Mouse (Mus musculus) heart, embryonic 14.5 days (tissue): ENCODE results near the gene Gm45208. TPM values are rescaled to one million over a fixed set of nuclear protein-coding genes. Genes with fewer than 3 reads are reported as not detected.
A peak's percentile ranks its signal among the peaks of the same experiment; 100 is the strongest.
"Not testable (repeated sequence)": the region's sequence is repeated elsewhere in the genome, so short reads cannot be mapped to it uniquely, and the experiment has no call there.

ENCODE experiments used
- ATAC-seq: fragments of 200-750 bp; cut with Nextera tagmentation; 2 replicates; pipeline ENCODE4 v1.8.0; 2017; ENCODE audit warnings: low read depth, moderate TSS enrichment; ENCODE audit not compliant: insufficient number of reproducible peaks, insufficient read depth, low FRiP score
- H3K27ac ChIP-seq, 2 experiments: fragments of 200-500 bp in 1 of 2; fragments of 300-500 bp in 1 of 2; sonication (generic) in 1 of 2; replicated peaks in 1 of 2; 2 replicates each; pipeline ENCODE4 v1.5.1; 2012 to 2014; ENCODE audit warnings: low read depth in 2 of 2, low read length in 2 of 2, control low read depth in 1 of 2, mild to moderate bottlenecking in 1 of 2, mixed read lengths in 1 of 2; ENCODE audit not compliant: control insufficient read depth in 1 of 2, insufficient read depth in 1 of 2
- H3K27me3 ChIP-seq: fragments of 300-500 bp; sonication (generic); 2 replicates; pipeline ENCODE4 v1.6.1; 2014; ENCODE audit warnings: mild to moderate bottlenecking, low read length, control low read depth; ENCODE audit not compliant: control insufficient read depth, insufficient read depth
- H3K36me3 ChIP-seq: fragments of 300-500 bp; sonication (generic); 2 replicates; pipeline ENCODE4 v1.6.1; 2014; ENCODE audit warnings: mild to moderate bottlenecking, control low read depth, low read length, mixed read lengths; ENCODE audit not compliant: control insufficient read depth, insufficient read depth
- H3K4me1 ChIP-seq, 2 experiments: fragments of 200-500 bp in 1 of 2; fragments of 300-500 bp in 1 of 2; sonication (generic) in 1 of 2; 2 replicates each; pipeline ENCODE4 v1.6.1; 2012 to 2014; ENCODE audit warnings: low read length in 2 of 2, control low read depth in 1 of 2, mixed read lengths in 1 of 2; ENCODE audit not compliant: control insufficient read depth in 2 of 2, insufficient read depth in 2 of 2
- H3K4me2 ChIP-seq: fragments of 300-500 bp; sonication (generic); 2 replicates; pipeline ENCODE4 v1.6.1; 2014; ENCODE audit warnings: mild to moderate bottlenecking, low read length
- H3K4me3 ChIP-seq, 2 experiments: fragments of 200-500 bp in 1 of 2; fragments of 300-500 bp in 1 of 2; sonication (generic) in 1 of 2; 2 replicates each; pipeline ENCODE4 v1.5.1; 2012 to 2014; ENCODE audit warnings: low read length in 2 of 2, mild to moderate bottlenecking in 2 of 2, control low read depth in 1 of 2, low read depth in 1 of 2, moderate library complexity in 1 of 2; ENCODE audit not compliant: control insufficient read depth in 1 of 2, insufficient read depth in 1 of 2
- H3K9ac ChIP-seq: fragments of 300-500 bp; sonication (generic); 2 replicates; pipeline ENCODE4 v1.6.1; 2014; ENCODE audit warnings: mild to moderate bottlenecking, low read length
- H3K9me3 ChIP-seq: fragments of 300-500 bp; sonication (generic); 2 replicates; pipeline ENCODE4 v1.6.1; 2016; ENCODE audit warnings: low read length, control low read depth; ENCODE audit not compliant: control insufficient read depth
- WGBS: fragments of 180-500 bp; shearing (Covaris S2); extraction: QIAGEN DNeasy Blood & Tissue Kit; methylation state at CpG from one replicate; pipeline ENCODE4 v1.1.7; 2014; 5-methylcytosine and 5-hydroxymethylcytosine counted together
- polyA plus RNA-seq: library from polyadenylated mRNA; unstranded; fragments of >200 nt; fragmentation: Nextera tagmentation; extraction: Ambion mirVana; gene quantifications from 2 replicates; pipeline ENCODE4 v1.2.1, GENCODE M21; 2014

Gm45208 gene
- polyA plus RNA-seq, 1 experiment from 2014 or later: not detected

DNA sequence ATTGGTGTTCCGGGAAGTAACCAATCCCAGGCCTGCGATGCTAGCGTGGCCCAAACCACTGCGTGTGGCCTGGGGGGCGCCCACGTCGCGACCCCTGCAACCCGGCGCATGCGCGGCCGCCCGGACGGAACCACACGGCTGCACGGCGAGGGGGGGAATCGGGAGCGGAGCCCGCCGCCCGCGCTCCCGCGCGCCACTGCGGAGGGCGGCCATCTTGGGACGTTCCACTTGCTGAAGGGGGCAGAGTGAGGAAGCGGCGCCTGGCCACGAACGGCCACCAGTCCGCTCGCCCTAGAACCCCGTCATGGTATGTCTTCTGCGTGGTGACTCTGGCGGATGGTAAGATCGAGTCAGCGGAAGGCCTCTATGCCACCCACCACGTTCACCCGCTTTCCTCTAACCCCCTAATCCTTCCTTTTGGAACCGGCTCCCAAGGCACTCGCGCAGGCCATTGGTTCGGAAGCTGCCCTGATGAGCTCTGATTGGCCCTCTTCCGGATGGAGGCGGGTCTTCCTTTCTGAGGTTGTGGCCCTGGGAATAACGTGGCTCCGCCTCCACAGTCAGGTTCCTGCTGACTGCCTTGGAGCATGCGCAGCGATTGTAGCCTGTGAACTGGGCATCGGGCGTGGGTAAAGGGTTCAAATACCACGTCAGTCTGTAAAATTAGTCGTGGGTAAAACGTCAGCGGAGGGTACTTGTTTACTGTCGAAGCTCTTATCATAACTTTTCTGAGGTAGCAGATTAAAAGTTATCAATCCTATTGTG lies 7.7 kb upstream of the Gm45208 start, which contains the start of gene Wdr45:
Wdr45 (plus strand) TSS at position 199 of the 765 bp plus-strand sequence.
- peak within 1 kb of the TSS; percentile 66 for H3K9ac ChIP-seq
- H3K4me2 ChIP-seq: peak within 1 kb of the TSS; percentile 59
- WGBS: 21% methylated on average over 30 of the region's 60 CpGs
- H3K4me1 ChIP-seq, H3K27ac ChIP-seq, H3K27me3 ChIP-seq, H3K36me3 ChIP-seq, H3K9me3 ChIP-seq: not testable (repeated sequence)
- peak; percentile 95 for ATAC-seq
- H3K4me3 ChIP-seq: peak within 1 kb of the TSS; percentile 35 to 39

DNA sequence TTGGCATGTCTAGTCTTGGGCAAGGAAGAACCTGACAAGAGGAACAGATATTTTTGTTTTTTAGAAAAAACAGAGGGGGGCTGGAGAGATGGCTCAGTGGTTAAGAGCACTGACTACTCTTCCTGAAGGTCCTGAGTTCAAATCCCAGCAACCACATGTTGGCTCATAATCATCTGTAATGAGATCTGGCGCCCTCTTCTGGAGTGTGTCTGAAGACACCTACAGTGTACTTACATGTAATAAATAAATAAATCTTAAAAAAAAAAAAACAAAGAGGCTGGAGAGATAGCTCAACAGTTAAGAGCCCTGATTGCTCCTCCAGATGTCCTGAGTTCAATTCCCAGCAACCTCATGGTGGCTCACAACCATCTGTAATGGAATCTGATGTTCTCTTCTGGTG lies 6.0 kb upstream of the Gm45208 start:
- H3K9ac ChIP-seq, H3K4me3 ChIP-seq, H3K9me3 ChIP-seq, H3K27me3 ChIP-seq, ATAC-seq, H3K36me3 ChIP-seq, H3K27ac ChIP-seq, H3K4me2 ChIP-seq, H3K4me1 ChIP-seq: not testable (repeated sequence)
- 42% methylated on average over 1 of the region's 1 CpGs for WGBS

DNA sequence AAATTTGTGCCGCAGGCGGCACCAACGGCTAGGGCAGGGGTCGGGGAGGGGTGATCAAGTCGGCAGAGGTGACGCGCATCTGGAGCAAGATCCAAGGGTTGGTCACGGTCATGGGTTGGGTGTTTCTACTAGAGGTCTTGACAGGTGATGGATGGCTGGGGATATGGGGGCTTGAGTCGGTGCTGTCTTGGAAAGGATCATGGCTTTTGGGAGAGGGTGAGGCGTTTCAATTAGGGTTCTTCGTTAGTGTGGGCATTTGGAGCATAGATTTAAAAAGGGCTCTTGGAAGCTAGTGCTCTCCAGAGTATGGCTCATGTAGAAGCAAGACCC lies 202 bp downstream of the Gm45208 start:
- H3K9me3 ChIP-seq: no peaks in the 10 kb centered on the region
- WGBS: 23% methylated on average over 11 of the region's 11 CpGs

DNA sequence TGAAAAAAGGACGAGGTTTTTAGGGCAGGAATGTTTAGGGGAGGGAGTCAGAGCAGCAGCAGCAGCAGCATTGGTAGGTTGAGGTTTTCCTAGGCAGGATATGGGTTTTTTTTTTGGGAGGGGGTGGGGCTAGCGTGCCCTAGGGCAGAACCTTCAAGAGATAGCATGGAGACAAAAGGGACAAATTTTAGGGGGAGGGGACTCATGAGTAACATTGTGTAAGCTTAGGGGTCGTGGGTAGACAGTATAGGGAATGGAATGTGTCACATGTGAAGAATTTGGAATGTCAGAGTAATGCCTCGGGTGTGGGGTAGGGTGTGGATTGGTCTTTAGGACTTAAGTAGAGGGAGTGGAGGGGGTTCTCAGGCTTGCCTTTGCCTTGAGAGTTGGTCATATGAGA lies 646 bp downstream of the Gm45208 start:
- Histone ChIP-seq H3K9me3 (no peaks in the 10 kb centered on the region), H3K4me2 (peak overlapping the region; percentile 73), H3K9ac (peak overlapping the region; percentile 67), H3K4me1 (no peaks in the 10 kb centered on the region), H3K36me3 (peaks cover 27% of the 10 kb centered on the region), H3K4me3 (peak overlapping the region; percentile 46 to 74), H3K27ac (no peak overlapping the region), H3K27me3 (no peaks in the 10 kb centered on the region)
- no peak for ATAC-seq
- WGBS: 20% methylated on average over 4 of the region's 4 CpGs

More for the DNA sequence above, 202 bp downstream of the Gm45208 start:
- Histone ChIP-seq H3K36me3 (peaks cover 25% of the 10 kb centered on the region), H3K4me3 (peak overlapping the region; percentile 46 to 74), H3K4me1 (no peaks in the 10 kb centered on the region), H3K27me3 (no peaks in the 10 kb centered on the region), H3K27ac (peak overlapping the region in 1 of 2 experiments; percentile 84; a peak in 2 of 4 replicates), H3K4me2 (peak overlapping the region; percentile 73), H3K9ac (peak overlapping the region; percentile 67)
- ATAC-seq: no peak; the same call in 1 of the 2 replicates

DNA sequence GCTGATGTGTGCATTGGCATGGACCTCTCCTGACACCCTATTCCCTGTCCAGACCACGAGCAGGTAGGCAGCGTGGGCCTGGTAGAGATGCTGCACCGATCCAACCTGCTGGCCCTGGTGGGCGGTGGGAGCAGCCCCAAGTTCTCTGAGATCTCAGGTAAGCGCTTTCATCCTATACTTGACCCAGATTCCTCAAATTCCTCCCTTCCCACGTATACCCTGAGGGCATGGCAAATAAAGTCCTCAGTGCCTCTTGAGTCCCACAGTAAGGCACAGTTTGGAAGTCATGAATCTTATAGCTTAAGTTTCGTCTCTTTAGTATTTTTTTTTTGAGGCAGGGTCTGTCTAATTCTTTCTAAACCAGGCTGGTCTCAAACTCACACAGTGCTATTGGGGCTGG lies 2.1 kb downstream of the Gm45208 start:
- H3K9me3 ChIP-seq: no peaks in the 10 kb centered on the region
- no peak overlapping the region for H3K4me2 ChIP-seq
- 78% methylated on average over 7 of the region's 7 CpGs for WGBS
- H3K27ac ChIP-seq: no peak overlapping the region
- no peaks in the 10 kb centered on the region for H3K27me3 ChIP-seq
- peaks cover 27% of the 10 kb centered on the region for H3K36me3 ChIP-seq
- no peak overlapping the region for H3K9ac ChIP-seq
- H3K4me1 ChIP-seq: no peaks in the 10 kb centered on the region
- no peak for ATAC-seq
- no peak overlapping the region for H3K4me3 ChIP-seq

- ATAC-seq: no peak
- no peak overlapping the region for H3K4me3 ChIP-seq
- no peak overlapping the region for H3K27ac ChIP-seq
- H3K36me3 ChIP-seq: peaks cover 27% of the 10 kb centered on the region
- no peak overlapping the region for H3K4me2 ChIP-seq
- 79% methylated on average over 10 of the region's 12 CpGs for WGBS
- H3K4me1 ChIP-seq: no peaks in the 10 kb centered on the region
- no peaks in the 10 kb centered on the region for H3K9me3 ChIP-seq
- H3K9ac ChIP-seq: no peak overlapping the region
- H3K27me3 ChIP-seq: no peaks in the 10 kb centered on the region
These were observed 3.8 kb downstream of the Gm45208 start for GRCm38 (mm10) chrX:7725841-7726240.

GRCm38 (mm10) chrX:7727176-7727575 lies 5.1 kb downstream of the Gm45208 start:
- 90% methylated on average over 13 of the region's 13 CpGs for WGBS

More at GRCm38 (mm10) chrX:7727176-7727575, 5.1 kb downstream of the Gm45208 start:
- peaks cover 27% of the 10 kb centered on the region for H3K36me3 ChIP-seq
- H3K4me1 ChIP-seq: no peaks in the 10 kb centered on the region
- H3K4me2 ChIP-seq: no peak overlapping the region
- H3K9ac ChIP-seq: no peak overlapping the region
- ATAC-seq: no peak
- no peak overlapping the region for H3K27ac ChIP-seq
- no peak overlapping the region for H3K4me3 ChIP-seq
- no peaks in the 10 kb centered on the region for H3K9me3 ChIP-seq
- no peaks in the 10 kb centered on the region for H3K27me3 ChIP-seq
